Mouse (Mus musculus): Measurements from ENCODE around the gene Ssh2.

Gene Ssh2

GRCm38 (mm10) chr11:77507426-77507825 is 291.3 kb downstream of the Ssh2 start:
- DNase-seq (ENCODE audit: low read depth, low spot score): no peak

- peak; percentile 73 for DNase-seq (ENCODE audit: low read depth, low spot score)
Measured at GRCm38 (mm10) chr11:77508068-77509021, 292.3 kb downstream of the Ssh2 start.

Data from embryo, embryonic 11.5 days (tissue).